Mouse (Mus musculus): ENCODE data around the gene Dcaf17. TPM values are rescaled to one million over a fixed set of nuclear protein-coding genes. Genes with fewer than 3 reads are reported as not detected.

The Dcaf17 gene
- polyA plus RNA-seq, 1 experiment, result 2.9 TPM

GRCm38 (mm10) chr2:71073828-71074227 is 18.7 kb downstream of the Dcaf17 start:
- Histone ChIP-seq H3K27ac (ENCODE audit: insufficient read depth, low read length) (no peak overlapping the region), H3K36me3 (ENCODE audit: control insufficient read depth, insufficient read depth, low read length) (peaks cover 8% of the 10 kb centered on the region; the same call in 1 of the 2 replicates), H3K4me3 (ENCODE audit: extremely low read depth, insufficient read depth, insufficient read length) (no peak overlapping the region), H3K27me3 (ENCODE audit: control insufficient read depth, insufficient read depth, low read length) (no peaks in the 10 kb centered on the region), H3K4me1 (ENCODE audit: control insufficient read depth, insufficient read depth, insufficient read length) (no peaks in the 10 kb centered on the region)
- no peak for DNase-seq (ENCODE audit: low read depth in 1 of 2, low spot score in 2 of 2)
- 83% methylated on average over 3 of the region's 3 CpGs for WGBS
- no peak for TF ChIP-seq POLR2A (IDR thresholded peaks at IDR 0.05; ENCODE audit: low read depth, low read length)
- TF ChIP-seq CTCF (IDR thresholded peaks at IDR 0.05; ENCODE audit: extremely low read depth, insufficient read depth, insufficient read length, insufficient replicate concordance), result no peak

GRCm38 (mm10) chr2:71082416-71082815 is 27.3 kb downstream of the Dcaf17 start:
- no peaks in the 10 kb centered on the region for H3K4me1 ChIP-seq (ENCODE audit: control insufficient read depth, insufficient read depth, insufficient read length)
- TF ChIP-seq POLR2A (IDR thresholded peaks at IDR 0.05; ENCODE audit: low read depth, low read length), result no peak
- WGBS, result 93% methylated on average over 7 of the region's 7 CpGs
- no peak overlapping the region for H3K4me3 ChIP-seq (ENCODE audit: extremely low read depth, insufficient read depth, insufficient read length)
- H3K36me3 ChIP-seq (ENCODE audit: control insufficient read depth, insufficient read depth, low read length), result peaks cover 19% of the 10 kb centered on the region
- no peaks in the 10 kb centered on the region for H3K27me3 ChIP-seq (ENCODE audit: control insufficient read depth, insufficient read depth, low read length)
- no peak overlapping the region for H3K27ac ChIP-seq (ENCODE audit: insufficient read depth, low read length)
- no peak for DNase-seq (ENCODE audit: low read depth in 1 of 2, low spot score in 2 of 2)

- no peak for TF ChIP-seq CTCF (IDR thresholded peaks at IDR 0.05; ENCODE audit: extremely low read depth, insufficient read depth, insufficient read length, insufficient replicate concordance)
- TF ChIP-seq POLR2A (IDR thresholded peaks at IDR 0.05; ENCODE audit: low read depth, low read length), result no peak
- Histone ChIP-seq H3K4me3 (ENCODE audit: extremely low read depth, insufficient read depth, insufficient read length) (no peak overlapping the region), H3K36me3 (ENCODE audit: control insufficient read depth, insufficient read depth, low read length) (peaks cover 26% of the 10 kb centered on the region), H3K27me3 (ENCODE audit: control insufficient read depth, insufficient read depth, low read length) (no peaks in the 10 kb centered on the region), H3K4me1 (ENCODE audit: control insufficient read depth, insufficient read depth, insufficient read length) (no peaks in the 10 kb centered on the region), H3K27ac (ENCODE audit: insufficient read depth, low read length) (no peak overlapping the region)
- DNase-seq (ENCODE audit: low read depth in 1 of 2, low spot score in 2 of 2), result no peak
- WGBS, result 94% methylated on average over 6 of the region's 6 CpGs
Measured at GRCm38 (mm10) chr2:71083454-71084193, 28.5 kb downstream of the Dcaf17 start.

GRCm38 (mm10) chr2:71089766-71090165 is 34.6 kb downstream of the Dcaf17 start:
- peaks cover 37% of the 10 kb centered on the region for H3K36me3 ChIP-seq (ENCODE audit: control insufficient read depth, insufficient read depth, low read length)
- no peaks in the 10 kb centered on the region for H3K27me3 ChIP-seq (ENCODE audit: control insufficient read depth, insufficient read depth, low read length)
- 75% methylated on average over 3 of the region's 3 CpGs for WGBS
- H3K27ac ChIP-seq (ENCODE audit: insufficient read depth, low read length), result no peak overlapping the region
- H3K4me3 ChIP-seq (ENCODE audit: extremely low read depth, insufficient read depth, insufficient read length), result no peak overlapping the region
- DNase-seq (ENCODE audit: low read depth in 1 of 2, low spot score in 2 of 2), result no peak
- TF ChIP-seq POLR2A (IDR thresholded peaks at IDR 0.05; ENCODE audit: low read depth, low read length) (no peak), CTCF (IDR thresholded peaks at IDR 0.05; ENCODE audit: extremely low read depth, insufficient read depth, insufficient read length, insufficient replicate concordance) (no peak)
- no peaks in the 10 kb centered on the region for H3K4me1 ChIP-seq (ENCODE audit: control insufficient read depth, insufficient read depth, insufficient read length)

GRCm38 (mm10) chr2:71090660-71091445 is 35.7 kb downstream of the Dcaf17 start:
- Histone ChIP-seq H3K27me3 (ENCODE audit: control insufficient read depth, insufficient read depth, low read length) (no peaks in the 10 kb centered on the region), H3K4me3 (ENCODE audit: extremely low read depth, insufficient read depth, insufficient read length) (no peak overlapping the region), H3K4me1 (ENCODE audit: control insufficient read depth, insufficient read depth, insufficient read length) (no peaks in the 10 kb centered on the region), H3K36me3 (ENCODE audit: control insufficient read depth, insufficient read depth, low read length) (peaks cover 37% of the 10 kb centered on the region), H3K27ac (ENCODE audit: insufficient read depth, low read length) (no peak overlapping the region)
- DNase-seq (ENCODE audit: low read depth in 1 of 2, low spot score in 2 of 2), result no peak
- WGBS, result 93% methylated on average over 4 of the region's 4 CpGs
- TF ChIP-seq CTCF (IDR thresholded peaks at IDR 0.05; ENCODE audit: extremely low read depth, insufficient read depth, insufficient read length, insufficient replicate concordance) (no peak; the same call in 1 of the 2 replicates), POLR2A (IDR thresholded peaks at IDR 0.05; ENCODE audit: low read depth, low read length) (no peak)

GRCm38 (mm10) chr2:71096170-71096569 is 41.0 kb downstream of the Dcaf17 start:
- no peak overlapping the region for H3K27ac ChIP-seq (ENCODE audit: insufficient read depth, low read length)
- H3K4me1 ChIP-seq (ENCODE audit: control insufficient read depth, insufficient read depth, insufficient read length), result no peaks in the 10 kb centered on the region
- no peaks in the 10 kb centered on the region for H3K27me3 ChIP-seq (ENCODE audit: control insufficient read depth, insufficient read depth, low read length)
- no peak overlapping the region for H3K4me3 ChIP-seq (ENCODE audit: extremely low read depth, insufficient read depth, insufficient read length)
- peaks cover 18% of the 10 kb centered on the region for H3K36me3 ChIP-seq (ENCODE audit: control insufficient read depth, insufficient read depth, low read length)
- TF ChIP-seq POLR2A (IDR thresholded peaks at IDR 0.05; ENCODE audit: low read depth, low read length), result no peak
- TF ChIP-seq CTCF (IDR thresholded peaks at IDR 0.05; ENCODE audit: extremely low read depth, insufficient read depth, insufficient read length, insufficient replicate concordance), result no peak
- DNase-seq (ENCODE audit: low read depth in 1 of 2, low spot score in 2 of 2), result no peak
- 77% methylated on average over 7 of the region's 7 CpGs for WGBS
